Mouse (Mus musculus) thymus, adult 2 months (tissue): ENCODE measurements around the gene Map3k5. TPM values are rescaled to one million over a fixed set of nuclear protein-coding genes. Genes with fewer than 3 reads are reported as not detected.

ENCODE experiments used
- DNase-seq: peaks from one replicate; pipeline ENCODE4 v3.0.0; 2021
- H3K27ac ChIP-seq: fragments of 200-500 bp; 2 replicates; pipeline ENCODE4 v1.5.1; 2012; ENCODE audit warnings: low read length, control low read depth; ENCODE audit not compliant: control insufficient read depth, insufficient read depth
- H3K27me3 ChIP-seq: fragments of 200-500 bp; 2 replicates; pipeline ENCODE4 v1.6.1; 2012; ENCODE audit warnings: mild to moderate bottlenecking, low read length, moderate library complexity, mixed read lengths; ENCODE audit not compliant: control insufficient read depth, insufficient read depth
- H3K36me3 ChIP-seq: fragments of 200-500 bp; 2 replicates; pipeline ENCODE4 v1.6.1; 2012; ENCODE audit warnings: mild to moderate bottlenecking, low read length, moderate library complexity; ENCODE audit not compliant: control insufficient read depth, insufficient read depth
- H3K4me1 ChIP-seq: fragments of 200-500 bp; replicated peaks from 2 replicates; pipeline ENCODE4 v1.6.1; 2012; ENCODE audit warnings: low read length; ENCODE audit not compliant: control insufficient read depth, insufficient read depth
- H3K4me3 ChIP-seq: fragments of 200-500 bp; 2 replicates; pipeline ENCODE4 v1.5.1; 2012; ENCODE audit warnings: mild to moderate bottlenecking, low read length, control low read depth, moderate library complexity; ENCODE audit not compliant: control insufficient read depth, insufficient read depth
- CTCF ChIP-seq: fragments of 200-500 bp; IDR thresholded peaks from 2 replicates; pipeline ENCODE4 v1.5.1; 2012; ENCODE audit warnings: mild to moderate bottlenecking, control low read depth, low read length, moderate library complexity, borderline replicate concordance; ENCODE audit not compliant: control insufficient read depth, poor library complexity, insufficient read depth; ENCODE audit errors: extremely low read depth
- POLR2A ChIP-seq: fragments of 200-500 bp; IDR thresholded peaks from 2 replicates; pipeline ENCODE4 v1.6.1; 2012; ENCODE audit warnings: mild to moderate bottlenecking, low read length, control low read depth, moderate library complexity; ENCODE audit not compliant: control insufficient read depth, poor library complexity, insufficient read depth; ENCODE audit errors: extremely low read depth
- WGBS: fragments of 180-500 bp; shearing (Covaris S2); methylation state at CpG from one replicate; pipeline ENCODE4 v1.1.7; 2018; 5-methylcytosine and 5-hydroxymethylcytosine counted together
- polyA plus RNA-seq: library from polyadenylated mRNA; depleted of rRNA; stranded (reverse); fragments of >200 nt; gene quantifications from 2 replicates; pipeline ENCODE4 v1.2.3, GENCODE M21; 2012

Map3k5 gene
- polyA plus RNA-seq, 1 experiment: 3.5 TPM

DNA sequence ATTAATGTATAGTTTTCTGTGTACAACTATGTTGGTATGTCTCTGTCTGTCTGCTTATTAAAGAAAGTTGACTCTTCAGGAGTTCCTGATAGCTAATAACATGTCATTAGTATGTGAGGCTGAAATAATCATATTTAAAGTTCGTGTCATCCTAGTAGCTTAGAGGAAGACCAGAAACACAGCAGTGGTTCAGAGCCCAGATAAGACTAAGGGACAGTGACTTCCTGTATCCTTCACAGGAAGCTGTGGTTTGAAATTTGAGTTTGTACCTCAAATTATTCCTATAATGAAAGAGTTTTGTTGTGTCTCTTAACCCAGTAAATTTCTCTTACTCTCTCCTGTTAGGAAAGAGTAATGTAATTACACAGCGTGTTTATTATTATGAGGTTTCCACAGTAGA, 102.1 kb downstream of the Map3k5 start:
- Histone ChIP-seq H3K27ac (no peak overlapping the region), H3K27me3 (no peaks in the 10 kb centered on the region), H3K36me3 (no peaks in the 10 kb centered on the region), H3K4me1 (peaks cover 2% of the 10 kb centered on the region; the same call in 1 of the 2 replicates), H3K4me3 (no peak overlapping the region)
- no peak for DNase-seq
- WGBS: 31% methylated on average over 2 of the region's 2 CpGs
- TF ChIP-seq POLR2A (no peak), CTCF (no peak)

DNA sequence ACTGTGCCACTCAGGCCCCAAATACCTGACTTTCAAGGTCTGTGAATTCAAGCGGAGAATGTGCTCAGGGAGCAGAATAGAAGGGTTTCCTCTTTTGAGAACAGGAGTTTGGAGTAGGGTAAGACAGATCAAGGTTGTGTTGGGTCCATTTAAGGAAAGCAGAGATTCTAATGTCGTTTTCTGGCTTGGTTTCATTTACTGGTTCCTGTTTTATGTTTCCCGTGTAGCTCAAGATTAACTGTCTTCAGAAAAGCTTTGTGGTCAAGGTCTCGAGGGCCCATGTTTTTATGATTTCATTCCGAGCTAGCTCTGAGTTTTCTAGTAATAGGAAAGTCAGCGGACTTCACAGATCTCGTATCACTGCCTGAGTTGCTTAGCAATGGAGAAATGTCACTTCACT, 102.6 kb downstream of the Map3k5 start:
- no peak for DNase-seq
- 21% methylated on average over 7 of the region's 7 CpGs for WGBS
- H3K27me3 ChIP-seq: no peaks in the 10 kb centered on the region
- TF ChIP-seq POLR2A (no peak), CTCF (no peak)
- H3K27ac ChIP-seq: no peak overlapping the region
- no peaks in the 10 kb centered on the region for H3K36me3 ChIP-seq
- H3K4me1 ChIP-seq: peaks cover 2% of the 10 kb centered on the region; the same call in 1 of the 2 replicates
- no peak overlapping the region for H3K4me3 ChIP-seq

DNA sequence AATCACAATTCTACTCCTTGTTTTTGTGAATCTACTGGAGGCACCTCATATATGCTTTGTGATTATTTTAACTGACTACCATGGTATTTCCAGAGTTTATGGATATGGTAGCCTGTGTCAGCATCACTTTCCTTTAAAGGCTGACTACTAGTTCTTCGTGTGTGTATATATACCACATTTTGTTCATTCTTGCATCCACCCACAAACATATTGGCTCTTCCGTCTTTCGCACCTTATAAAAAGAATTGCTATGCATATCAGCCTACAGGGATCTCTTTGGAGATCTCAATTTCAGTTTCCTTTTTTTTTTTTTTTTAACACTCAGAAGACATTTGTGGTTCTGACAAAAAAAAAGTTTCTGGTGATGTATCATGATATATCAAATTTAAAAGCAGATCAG, 105.3 kb downstream of the Map3k5 start:
- Histone ChIP-seq H3K36me3 (no peaks in the 10 kb centered on the region), H3K4me3 (no peak overlapping the region), H3K27ac (no peak overlapping the region), H3K27me3 (no peaks in the 10 kb centered on the region), H3K4me1 (peaks cover 2% of the 10 kb centered on the region; the same call in 1 of the 2 replicates)
- WGBS: 93% methylated on average over 3 of the region's 3 CpGs
- no peak for DNase-seq
- no peak for TF ChIP-seq CTCF
- TF ChIP-seq POLR2A: no peak

DNA sequence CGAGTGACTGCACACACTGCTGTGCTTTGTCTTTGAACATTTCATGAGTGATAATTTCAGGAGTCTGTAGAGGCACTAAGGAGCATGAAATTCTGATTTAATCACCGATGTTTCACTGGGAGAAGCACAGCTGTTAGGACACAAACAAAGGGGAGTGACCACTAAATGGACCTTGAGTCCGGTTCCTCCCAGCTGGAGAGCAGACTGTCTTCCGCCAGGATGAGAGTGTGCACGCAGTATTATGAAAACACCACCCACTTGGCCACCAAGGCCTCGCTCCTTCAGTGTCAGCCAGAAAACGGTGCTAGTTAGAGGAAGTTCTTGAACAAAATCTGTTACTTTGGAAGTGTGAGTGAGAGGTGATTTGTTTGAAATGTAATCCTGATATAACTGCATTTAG, 105.8 kb downstream of the Map3k5 start:
- no peak for TF ChIP-seq POLR2A
- TF ChIP-seq CTCF: no peak
- Histone ChIP-seq H3K4me1 (peaks cover 2% of the 10 kb centered on the region; the same call in 1 of the 2 replicates), H3K27me3 (no peaks in the 10 kb centered on the region), H3K4me3 (no peak overlapping the region), H3K36me3 (no peaks in the 10 kb centered on the region), H3K27ac (no peak overlapping the region)
- WGBS: 72% methylated on average over 7 of the region's 7 CpGs
- DNase-seq: no peak

DNA sequence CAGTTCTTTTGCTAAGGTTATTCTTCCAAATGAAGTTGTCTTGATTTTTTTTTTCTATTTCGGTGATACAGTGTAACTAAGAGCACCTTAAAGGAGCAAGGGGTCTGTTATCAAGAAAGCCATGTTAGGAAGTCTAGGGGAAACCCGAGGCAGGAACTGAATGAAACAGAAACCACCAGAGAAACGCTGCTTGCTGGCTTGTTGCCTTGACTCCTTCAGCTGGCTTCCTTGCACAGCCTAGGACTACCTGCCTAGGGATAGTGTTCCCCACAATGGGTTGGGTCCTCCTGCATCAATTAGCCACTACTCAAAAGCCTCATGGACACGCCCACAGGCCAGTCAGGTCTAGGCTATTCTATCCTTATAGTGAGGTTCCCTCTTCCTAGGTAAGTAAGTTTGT, 106.4 kb downstream of the Map3k5 start:
- no peak for TF ChIP-seq CTCF
- TF ChIP-seq POLR2A: no peak
- DNase-seq: no peak
- H3K27me3 ChIP-seq: no peaks in the 10 kb centered on the region
- no peak overlapping the region for H3K4me3 ChIP-seq
- peaks cover 2% of the 10 kb centered on the region; the same call in 1 of the 2 replicates for H3K4me1 ChIP-seq
- WGBS: 17% methylated on average over 4 of the region's 4 CpGs
- H3K27ac ChIP-seq: no peak overlapping the region
- H3K36me3 ChIP-seq: no peaks in the 10 kb centered on the region

DNA sequence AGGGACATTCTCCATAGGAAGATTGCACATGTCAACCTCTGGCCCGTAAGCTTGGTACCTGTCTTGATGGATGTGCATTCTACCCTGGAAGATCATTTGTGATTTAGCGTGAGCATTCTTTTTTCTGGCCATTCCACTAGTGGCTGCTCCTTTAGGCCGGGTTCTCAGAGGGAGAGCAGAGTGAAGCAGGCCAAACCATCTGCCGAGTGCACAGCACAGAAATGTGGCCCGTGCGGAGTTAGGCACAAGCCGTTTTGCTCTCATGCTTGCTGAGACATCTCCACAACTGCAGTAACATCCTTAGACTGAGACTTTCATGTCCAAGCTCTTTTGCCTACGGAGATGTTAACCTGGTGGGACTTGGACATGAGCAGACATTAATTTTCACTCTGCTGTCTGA, 107.8 kb downstream of the Map3k5 start:
- Histone ChIP-seq H3K27me3 (no peaks in the 10 kb centered on the region), H3K4me1 (no peaks in the 10 kb centered on the region), H3K36me3 (no peaks in the 10 kb centered on the region), H3K27ac (no peak overlapping the region), H3K4me3 (no peak overlapping the region)
- no peak for DNase-seq
- WGBS: 98% methylated on average over 8 of the region's 8 CpGs
- TF ChIP-seq CTCF: no peak
- TF ChIP-seq POLR2A: no peak

DNA sequence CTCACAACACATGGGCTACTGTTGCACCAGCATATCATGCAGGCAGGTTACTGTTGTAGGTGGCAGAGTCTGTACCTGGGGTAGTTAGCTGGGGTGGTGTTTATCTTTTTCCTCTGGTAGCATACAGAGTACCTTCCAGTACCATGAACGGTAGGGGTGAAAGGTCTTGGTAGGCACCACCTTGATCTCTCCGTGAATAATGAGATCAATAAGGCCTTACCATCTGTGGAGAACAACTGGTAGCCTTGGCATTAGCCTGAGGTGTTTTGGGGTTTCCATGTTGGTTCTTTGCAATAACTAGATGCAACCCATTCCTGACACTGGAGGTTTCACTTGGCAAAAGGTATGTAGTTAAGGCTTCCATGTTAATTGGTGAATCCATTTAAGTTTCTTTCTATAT, 109.8 kb downstream of the Map3k5 start:
- H3K36me3 ChIP-seq: no peaks in the 10 kb centered on the region
- no peak overlapping the region for H3K4me3 ChIP-seq
- WGBS: 98% methylated on average over 2 of the region's 2 CpGs
- DNase-seq: no peak
- no peak overlapping the region for H3K27ac ChIP-seq
- TF ChIP-seq POLR2A (no peak), CTCF (no peak)
- H3K4me1 ChIP-seq: no peaks in the 10 kb centered on the region
- H3K27me3 ChIP-seq: no peaks in the 10 kb centered on the region
